Mouse (Mus musculus) erythroid progenitor cell, adult 5-6 weeks (primary cell): ENCODE results near the gene Sptbn2. TPM values are rescaled to one million over a fixed set of nuclear protein-coding genes. Genes with fewer than 3 reads are reported as not detected.
A peak's percentile ranks its signal among the peaks of the same experiment; 100 is the strongest.

Experiments used
- ATAC-seq: replicated peaks from 2 replicates; pipeline ENCODE4 v1.8.0; 2016; ENCODE audit warnings: moderate number of reproducible peaks, mild to moderate bottlenecking, moderate TSS enrichment, inconsistent platforms; ENCODE audit not compliant: poor library complexity, low FRiP score, severe bottlenecking
- total RNA-seq, 2 experiments: library from RNA; stranded (forward) in 1 of 2; stranded (reverse) in 1 of 2; fragments of 150-400 nt in 1 of 2; fragments of 186-747, 209-891 nt in 1 of 2; gene quantifications; 2 replicates each; pipeline versions ENCODE4 v1.2.3 to v1.2.4; 2015 to 2017; ENCODE audit warnings: low replicate concordance in 2 of 2

The Sptbn2 gene
- total RNA-seq, 2 experiments from 2014 or later: not detected

- no peak for ATAC-seq
Observed at GRCm38 (mm10) chr19:4720112-4720511, 9.1 kb downstream of the Sptbn2 start.

- no peak for ATAC-seq
Observed at GRCm38 (mm10) chr19:4720671-4721244, 9.8 kb downstream of the Sptbn2 start.

GRCm38 (mm10) chr19:4729186-4729585 lies 18.2 kb downstream of the Sptbn2 start:
- ATAC-seq: no peak

GRCm38 (mm10) chr19:4733052-4733451 lies 22.1 kb downstream of the Sptbn2 start:
- no peak for ATAC-seq

GRCm38 (mm10) chr19:4737866-4738265 lies 26.9 kb downstream of the Sptbn2 start:
- ATAC-seq: no peak

- no peak for ATAC-seq
Observed at GRCm38 (mm10) chr19:4739053-4739452, 28.1 kb downstream of the Sptbn2 start.

- ATAC-seq: no peak
Observed at GRCm38 (mm10) chr19:4739762-4740161, 28.8 kb downstream of the Sptbn2 start.

- no peak for ATAC-seq
Observed at GRCm38 (mm10) chr19:4741482-4741881, 30.5 kb downstream of the Sptbn2 start.

- ATAC-seq: no peak
Observed at GRCm38 (mm10) chr19:4742229-4742628, 31.3 kb downstream of the Sptbn2 start.

- ATAC-seq: no peak
Observed at GRCm38 (mm10) chr19:4743524-4743923, 32.6 kb downstream of the Sptbn2 start.

- no peak for ATAC-seq
Observed at GRCm38 (mm10) chr19:4744026-4744425, 33.1 kb downstream of the Sptbn2 start.

- no peak for ATAC-seq
Observed at GRCm38 (mm10) chr19:4745057-4745456, 34.1 kb downstream of the Sptbn2 start.

GRCm38 (mm10) chr19:4745681-4746080 lies 34.7 kb downstream of the Sptbn2 start:
- ATAC-seq: no peak

GRCm38 (mm10) chr19:4746611-4747010 lies 35.6 kb downstream of the Sptbn2 start:
- no peak for ATAC-seq

- no peak for ATAC-seq
Observed at GRCm38 (mm10) chr19:4747631-4748312, 36.8 kb downstream of the Sptbn2 start.

- ATAC-seq: no peak
Observed at GRCm38 (mm10) chr19:4748493-4748892, 37.5 kb downstream of the Sptbn2 start.

GRCm38 (mm10) chr19:4749975-4750374 lies 39.0 kb downstream of the Sptbn2 start:
- ATAC-seq: no peak

- ATAC-seq: peak; percentile 89
Observed at GRCm38 (mm10) chr19:4755565-4756192, 44.7 kb downstream of the Sptbn2 start.

- ATAC-seq: peak; percentile 91
Observed at GRCm38 (mm10) chr19:4756193-4756911, 45.4 kb downstream of the Sptbn2 start, which contains the start of gene Rbm4b. Rbm4b (plus strand) TSS chr19:4756497.

- ATAC-seq: no peak
Observed at GRCm38 (mm10) chr19:4756921-4757320, 46.0 kb downstream of the Sptbn2 start.
